Mouse (Mus musculus): ENCODE data around the gene Nrp1. TPM values are rescaled to one million over a fixed set of nuclear protein-coding genes. Genes with fewer than 3 reads are reported as not detected.

Nrp1 gene
- polyA plus RNA-seq, 1 experiment from 2014 or later, result 101 TPM

DNA sequence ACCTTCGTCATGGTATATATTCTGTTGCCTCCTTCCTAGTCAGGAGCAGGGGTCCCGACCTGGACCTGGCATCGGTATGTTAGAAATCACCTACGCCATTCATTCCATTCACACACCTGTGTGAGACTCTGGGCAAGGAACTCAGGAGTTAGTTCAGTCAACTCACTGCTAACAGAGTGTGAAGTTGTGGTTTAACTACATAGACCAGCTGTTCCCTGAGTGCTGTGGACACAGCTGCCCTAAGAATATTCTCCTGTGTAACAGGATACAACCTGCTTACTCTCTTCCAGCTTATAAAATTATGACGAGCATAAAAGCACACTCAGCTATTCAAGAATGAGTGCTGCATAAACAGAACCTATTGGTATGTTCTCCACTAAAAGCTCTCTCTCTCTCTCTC lies 41.9 kb downstream of the Nrp1 start:
- 0 out of 2 replicates have a peak, but pooled peaks cover 10% of the 10 kb centered on the region for H3K4me1 ChIP-seq (ENCODE audit: control insufficient read depth, insufficient read depth, low read length)
- H3K9me3 ChIP-seq (ENCODE audit: control insufficient read depth, low read length), result no peaks in the 10 kb centered on the region
- no peaks in the 10 kb centered on the region for H3K36me3 ChIP-seq (ENCODE audit: control insufficient read depth, insufficient read depth, low read length)
- H3K27me3 ChIP-seq (ENCODE audit: control insufficient read depth, insufficient read depth, low read length), result no peaks in the 10 kb centered on the region
- no peak overlapping the region for H3K27ac ChIP-seq (ENCODE audit: low read depth, low read length)
- no peak overlapping the region for H3K9ac ChIP-seq (replicated peaks; ENCODE audit: low read depth, low read length)
- H3K4me3 ChIP-seq (ENCODE audit: low read depth, low read length), result no peak overlapping the region
- WGBS, result 89% methylated on average over 5 of the region's 5 CpGs
- ATAC-seq (ENCODE audit: low read depth), result no peak
- H3K4me2 ChIP-seq (ENCODE audit: low read depth, low read length), result no peak overlapping the region

DNA sequence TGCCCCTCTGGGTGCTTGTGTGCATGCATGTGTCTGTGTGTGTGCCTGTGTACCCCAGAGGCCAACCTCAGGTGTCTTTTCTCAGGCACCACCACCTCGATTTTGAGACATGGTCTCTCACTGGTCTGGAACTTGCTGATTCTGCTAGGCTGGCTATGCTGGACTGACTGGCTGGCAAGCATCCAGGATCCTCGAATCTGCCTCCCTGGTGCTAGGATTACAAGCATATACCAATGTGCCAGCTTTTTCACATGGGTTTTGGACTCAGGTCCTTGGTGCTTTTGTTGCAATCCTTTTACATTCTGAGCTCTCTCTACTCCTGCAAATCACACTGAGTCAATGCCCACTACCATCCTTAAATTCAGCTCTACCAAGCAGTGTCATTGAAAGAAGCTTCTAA lies 46.5 kb downstream of the Nrp1 start:
- Histone ChIP-seq H3K4me2 (ENCODE audit: low read depth, low read length) (no peak overlapping the region), H3K9ac (replicated peaks; ENCODE audit: low read depth, low read length) (no peak overlapping the region), H3K36me3 (ENCODE audit: control insufficient read depth, insufficient read depth, low read length) (no peaks in the 10 kb centered on the region), H3K9me3 (ENCODE audit: control insufficient read depth, low read length) (no peaks in the 10 kb centered on the region), H3K27ac (ENCODE audit: low read depth, low read length) (no peak overlapping the region), H3K27me3 (ENCODE audit: control insufficient read depth, insufficient read depth, low read length) (no peaks in the 10 kb centered on the region), H3K4me3 (ENCODE audit: low read depth, low read length) (no peak overlapping the region), H3K4me1 (ENCODE audit: control insufficient read depth, insufficient read depth, low read length) (no peaks in the 10 kb centered on the region)
- ATAC-seq (ENCODE audit: low read depth), result no peak
- 64% methylated on average over 2 of the region's 2 CpGs for WGBS

DNA sequence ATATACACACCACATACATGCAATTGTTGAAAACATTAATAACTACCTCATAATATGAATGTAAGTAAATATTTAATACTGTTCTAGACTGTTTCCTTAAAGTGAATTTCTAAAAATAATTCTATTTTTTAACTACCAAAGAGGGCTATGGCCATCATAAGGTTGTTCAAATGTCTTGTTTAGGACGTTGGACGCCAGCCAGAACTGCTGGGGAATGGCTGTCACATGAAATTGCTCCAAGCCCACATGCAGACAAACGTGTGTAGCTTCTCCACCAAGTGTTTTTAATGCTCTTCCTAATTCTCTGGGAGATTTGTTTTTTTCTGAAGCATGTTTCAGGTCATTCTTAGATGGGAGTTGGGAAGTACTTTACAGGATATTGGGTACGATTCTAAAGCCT lies 55.0 kb downstream of the Nrp1 start:
- ATAC-seq (ENCODE audit: low read depth), result no peak
- Histone ChIP-seq H3K4me2 (ENCODE audit: low read depth, low read length) (no peak overlapping the region), H3K9ac (replicated peaks; ENCODE audit: low read depth, low read length) (no peak overlapping the region), H3K4me3 (ENCODE audit: low read depth, low read length) (no peak overlapping the region), H3K27me3 (ENCODE audit: control insufficient read depth, insufficient read depth, low read length) (no peaks in the 10 kb centered on the region), H3K9me3 (ENCODE audit: control insufficient read depth, low read length) (no peaks in the 10 kb centered on the region), H3K4me1 (ENCODE audit: control insufficient read depth, insufficient read depth, low read length) (peaks cover 29% of the 10 kb centered on the region), H3K27ac (ENCODE audit: low read depth, low read length) (no peak overlapping the region), H3K36me3 (ENCODE audit: control insufficient read depth, insufficient read depth, low read length) (no peaks in the 10 kb centered on the region)
- 65% methylated on average over 4 of the region's 4 CpGs for WGBS

DNA sequence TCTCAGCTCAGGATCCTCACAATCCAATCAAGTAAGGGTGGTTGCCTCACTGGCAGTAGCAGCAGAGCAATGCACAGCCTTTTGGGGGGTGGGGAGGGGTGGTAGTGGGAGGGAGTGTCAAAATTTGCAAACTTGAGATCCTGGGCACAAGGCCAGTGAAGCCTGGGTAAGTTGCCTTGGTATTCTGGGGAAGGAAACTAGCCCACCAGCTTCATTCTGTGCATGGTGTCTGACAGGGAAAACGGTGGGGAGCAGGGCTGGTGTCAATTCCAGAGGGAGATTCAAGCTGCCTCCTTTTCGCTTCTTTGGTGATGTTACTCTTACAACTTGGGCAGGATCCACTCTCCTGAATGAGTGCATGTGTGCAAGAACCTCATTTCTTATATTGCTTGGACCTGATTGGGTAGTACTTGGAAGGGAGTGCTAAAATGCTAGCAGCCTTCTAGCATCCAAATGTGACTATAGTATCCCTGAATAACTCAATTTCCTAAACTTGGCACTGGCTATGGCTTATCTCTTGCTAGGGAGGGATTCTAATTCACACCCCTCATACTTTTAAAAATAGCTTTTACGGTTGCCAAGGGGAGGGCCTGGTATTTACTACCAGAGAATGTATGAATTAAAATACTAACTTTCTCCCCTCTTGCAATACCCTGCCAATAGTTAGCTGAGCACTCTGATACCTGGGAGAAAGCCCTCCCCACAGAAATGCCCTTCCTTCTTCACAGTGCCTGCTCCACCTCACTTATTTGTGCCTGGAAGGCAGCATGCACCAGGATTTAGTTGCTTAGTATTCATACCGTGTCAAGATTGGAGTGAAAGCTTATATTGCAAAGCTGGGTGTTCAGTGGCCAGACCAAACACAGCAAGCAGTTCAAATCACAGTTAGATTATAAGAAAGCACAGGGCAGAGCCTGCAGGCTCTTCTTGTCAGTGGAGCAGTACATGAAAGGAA lies 57.6 kb downstream of the Nrp1 start:
- peak; percentile 29; the same call in 1 of the 2 replicates for ATAC-seq (ENCODE audit: low read depth)
- Histone ChIP-seq H3K4me3 (ENCODE audit: low read depth, low read length) (no peak overlapping the region), H3K27me3 (ENCODE audit: control insufficient read depth, insufficient read depth, low read length) (no peaks in the 10 kb centered on the region), H3K36me3 (ENCODE audit: control insufficient read depth, insufficient read depth, low read length) (no peaks in the 10 kb centered on the region), H3K4me2 (ENCODE audit: low read depth, low read length) (no peak overlapping the region), H3K9me3 (ENCODE audit: control insufficient read depth, low read length) (no peaks in the 10 kb centered on the region), H3K4me1 (ENCODE audit: control insufficient read depth, insufficient read depth, low read length) (peaks cover 29% of the 10 kb centered on the region), H3K9ac (replicated peaks; ENCODE audit: low read depth, low read length) (no peak overlapping the region), H3K27ac (ENCODE audit: low read depth, low read length) (peak overlapping the region; percentile 53)
- 53% methylated on average over 4 of the region's 4 CpGs for WGBS

DNA sequence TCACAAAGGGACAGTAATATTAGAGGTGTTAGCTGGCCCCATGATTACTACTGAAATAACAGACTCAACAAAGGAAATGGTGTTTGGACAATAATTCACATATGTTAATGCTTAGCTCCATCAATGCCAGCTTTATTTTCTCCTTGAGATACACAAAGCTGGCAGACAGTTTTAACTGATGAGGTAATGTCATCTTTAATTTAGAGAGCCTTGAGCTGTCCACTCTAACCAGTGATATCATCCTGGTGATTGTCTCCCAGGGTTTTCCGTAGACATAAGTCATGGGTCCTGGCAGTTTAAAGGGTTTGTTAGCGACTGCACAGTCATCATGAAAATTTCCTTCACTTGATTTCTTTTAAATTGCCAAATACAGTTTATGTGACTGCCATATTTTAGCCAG lies 58.5 kb downstream of the Nrp1 start:
- peak overlapping the region; percentile 53; the same call in 1 of the 2 replicates for H3K27ac ChIP-seq (ENCODE audit: low read depth, low read length)
- H3K36me3 ChIP-seq (ENCODE audit: control insufficient read depth, insufficient read depth, low read length), result no peaks in the 10 kb centered on the region
- H3K4me2 ChIP-seq (ENCODE audit: low read depth, low read length), result no peak overlapping the region
- H3K9ac ChIP-seq (replicated peaks; ENCODE audit: low read depth, low read length), result no peak overlapping the region
- H3K4me1 ChIP-seq (ENCODE audit: control insufficient read depth, insufficient read depth, low read length), result peaks cover 29% of the 10 kb centered on the region
- no peak overlapping the region for H3K4me3 ChIP-seq (ENCODE audit: low read depth, low read length)
- no peaks in the 10 kb centered on the region for H3K9me3 ChIP-seq (ENCODE audit: control insufficient read depth, low read length)
- no peaks in the 10 kb centered on the region for H3K27me3 ChIP-seq (ENCODE audit: control insufficient read depth, insufficient read depth, low read length)
- WGBS, result 25% methylated on average over 2 of the region's 2 CpGs
- no peak for ATAC-seq (ENCODE audit: low read depth)

DNA sequence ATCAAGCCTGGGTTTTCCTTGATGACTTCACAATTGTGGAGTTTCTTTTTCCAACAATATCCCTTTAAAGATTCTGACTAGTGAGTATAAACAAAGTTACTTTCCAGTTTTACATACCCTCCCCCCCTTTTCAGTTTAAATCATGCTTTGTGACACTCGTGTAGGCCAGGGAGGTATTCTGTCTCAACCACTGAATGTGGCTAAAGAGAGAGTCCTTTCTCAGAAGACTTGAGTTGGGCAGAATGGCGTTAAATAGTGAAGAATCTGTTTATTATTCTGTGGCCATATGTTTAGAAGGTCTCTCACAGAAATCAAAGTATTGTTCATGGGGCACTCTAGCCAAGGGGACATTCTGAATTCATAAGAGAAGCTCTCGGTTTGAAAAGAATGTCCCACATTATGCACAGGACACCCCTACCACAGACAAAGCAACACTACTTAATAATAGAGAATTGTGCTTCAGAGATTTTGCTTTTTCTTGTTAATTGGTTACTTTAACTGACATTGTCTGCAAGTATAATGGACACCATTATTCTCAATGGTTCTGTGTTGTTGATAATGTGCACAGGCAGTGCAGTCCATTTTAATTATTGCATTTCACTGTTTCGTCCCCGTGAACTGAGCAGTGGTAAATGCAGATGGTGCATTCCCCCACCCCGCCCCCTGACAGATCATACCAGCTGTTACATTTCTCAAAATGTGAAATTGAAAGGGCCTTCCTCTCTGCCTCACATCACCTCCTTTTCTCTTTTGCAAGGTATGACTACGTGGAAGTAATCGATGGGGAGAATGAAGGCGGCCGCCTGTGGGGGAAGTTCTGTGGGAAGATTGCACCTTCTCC lies 59.8 kb downstream of the Nrp1 start:
- Histone ChIP-seq H3K27me3 (ENCODE audit: control insufficient read depth, insufficient read depth, low read length) (no peaks in the 10 kb centered on the region), H3K9ac (replicated peaks; ENCODE audit: low read depth, low read length) (no peak overlapping the region), H3K36me3 (ENCODE audit: control insufficient read depth, insufficient read depth, low read length) (no peaks in the 10 kb centered on the region), H3K9me3 (ENCODE audit: control insufficient read depth, low read length) (no peaks in the 10 kb centered on the region), H3K4me1 (ENCODE audit: control insufficient read depth, insufficient read depth, low read length) (peaks cover 29% of the 10 kb centered on the region), H3K4me2 (ENCODE audit: low read depth, low read length) (no peak overlapping the region), H3K27ac (ENCODE audit: low read depth, low read length) (0 out of 2 replicates have a peak overlapping the region, but pooled peaks have one; percentile 34), H3K4me3 (ENCODE audit: low read depth, low read length) (no peak overlapping the region)
- 37% methylated on average over 10 of the region's 10 CpGs for WGBS
- ATAC-seq (ENCODE audit: low read depth), result no peak

DNA sequence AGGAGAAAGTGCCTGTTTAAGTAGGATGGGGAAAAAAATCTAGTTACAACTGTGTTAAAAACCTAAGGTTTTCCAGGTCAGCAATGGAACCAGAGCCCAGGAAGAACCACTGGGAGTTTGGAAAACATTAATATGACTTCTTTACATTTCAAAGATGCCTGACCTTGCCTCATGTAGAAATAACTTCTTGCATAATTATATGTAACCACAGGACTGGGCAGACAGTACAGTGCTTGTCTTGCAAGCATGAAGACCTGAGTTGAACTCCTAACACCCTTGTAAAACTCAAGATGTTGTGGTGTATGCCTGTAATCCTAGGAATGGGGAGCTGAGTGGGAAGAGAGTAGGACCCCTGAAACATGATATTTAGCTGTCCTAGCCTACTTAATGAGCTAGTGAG lies 61.6 kb downstream of the Nrp1 start:
- Histone ChIP-seq H3K4me3 (ENCODE audit: low read depth, low read length) (no peak overlapping the region), H3K4me2 (ENCODE audit: low read depth, low read length) (no peak overlapping the region), H3K36me3 (ENCODE audit: control insufficient read depth, insufficient read depth, low read length) (no peaks in the 10 kb centered on the region), H3K27me3 (ENCODE audit: control insufficient read depth, insufficient read depth, low read length) (no peaks in the 10 kb centered on the region), H3K4me1 (ENCODE audit: control insufficient read depth, insufficient read depth, low read length) (peaks cover 29% of the 10 kb centered on the region), H3K9ac (replicated peaks; ENCODE audit: low read depth, low read length) (no peak overlapping the region), H3K27ac (ENCODE audit: low read depth, low read length) (no peak overlapping the region), H3K9me3 (ENCODE audit: control insufficient read depth, low read length) (no peaks in the 10 kb centered on the region)
- ATAC-seq (ENCODE audit: low read depth), result no peak

DNA sequence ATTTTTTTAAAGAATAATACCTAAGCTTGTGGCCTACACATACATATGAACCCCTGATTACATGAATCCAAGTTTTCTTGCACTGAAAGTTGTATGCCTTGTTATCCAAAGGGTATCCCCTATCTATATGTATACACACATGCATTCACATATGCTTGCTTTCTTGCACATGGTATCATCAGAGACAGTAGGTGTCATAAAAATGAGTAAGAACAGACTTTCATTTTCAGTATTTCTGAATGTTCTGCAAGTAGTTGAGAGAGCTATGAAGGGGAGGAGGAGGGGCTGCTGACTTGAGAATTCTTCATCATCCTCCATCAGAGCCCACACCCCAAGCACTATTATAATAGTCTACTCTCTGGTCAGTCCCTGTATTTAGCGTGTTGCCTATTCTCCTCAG lies 62.0 kb downstream of the Nrp1 start:
- no peak overlapping the region for H3K4me2 ChIP-seq (ENCODE audit: low read depth, low read length)
- H3K9ac ChIP-seq (replicated peaks; ENCODE audit: low read depth, low read length), result no peak overlapping the region
- no peaks in the 10 kb centered on the region for H3K36me3 ChIP-seq (ENCODE audit: control insufficient read depth, insufficient read depth, low read length)
- no peaks in the 10 kb centered on the region for H3K9me3 ChIP-seq (ENCODE audit: control insufficient read depth, low read length)
- ATAC-seq (ENCODE audit: low read depth), result no peak
- H3K4me1 ChIP-seq (ENCODE audit: control insufficient read depth, insufficient read depth, low read length), result peaks cover 27% of the 10 kb centered on the region
- WGBS, result 93% methylated on average over 1 of the region's 1 CpGs
- H3K27me3 ChIP-seq (ENCODE audit: control insufficient read depth, insufficient read depth, low read length), result no peaks in the 10 kb centered on the region
- H3K27ac ChIP-seq (ENCODE audit: low read depth, low read length), result no peak overlapping the region
- H3K4me3 ChIP-seq (ENCODE audit: low read depth, low read length), result no peak overlapping the region

DNA sequence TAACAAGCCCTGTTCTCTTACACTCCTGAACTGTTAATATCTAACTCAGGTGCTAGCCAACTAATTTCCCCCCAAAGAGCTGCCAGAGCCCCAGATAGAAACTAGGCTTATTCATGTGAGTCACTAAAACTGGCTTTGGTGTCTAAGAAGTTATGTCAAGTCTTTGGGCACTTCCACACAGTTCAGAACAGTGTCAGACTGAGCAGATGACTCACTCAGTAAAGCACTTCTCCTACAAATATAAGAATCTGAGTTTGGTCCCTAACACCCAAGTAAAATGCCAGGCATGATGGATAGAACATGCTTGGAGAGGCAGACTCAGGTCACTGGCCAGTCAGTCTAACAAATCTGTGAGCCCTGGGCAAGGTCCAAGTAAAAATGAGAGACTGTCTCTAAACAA lies 65.4 kb downstream of the Nrp1 start:
- H3K9me3 ChIP-seq (ENCODE audit: control insufficient read depth, low read length), result no peaks in the 10 kb centered on the region
- H3K27me3 ChIP-seq (ENCODE audit: control insufficient read depth, insufficient read depth, low read length), result no peaks in the 10 kb centered on the region
- ATAC-seq (ENCODE audit: low read depth), result no peak

More for the DNA sequence above, 65.4 kb downstream of the Nrp1 start:
- Histone ChIP-seq H3K4me3 (ENCODE audit: low read depth, low read length) (no peak overlapping the region), H3K9ac (replicated peaks; ENCODE audit: low read depth, low read length) (no peak overlapping the region), H3K36me3 (ENCODE audit: control insufficient read depth, insufficient read depth, low read length) (peaks cover 1% of the 10 kb centered on the region; the same call in 1 of the 2 replicates), H3K27ac (ENCODE audit: low read depth, low read length) (no peak overlapping the region), H3K4me1 (ENCODE audit: control insufficient read depth, insufficient read depth, low read length) (no peaks in the 10 kb centered on the region), H3K4me2 (ENCODE audit: low read depth, low read length) (no peak overlapping the region)

All from neural tube, embryonic 14.5 days (tissue).